Mouse (Mus musculus) heart, postnatal 14 days (tissue): Measurements from ENCODE around the gene Krba1. TPM values are rescaled to one million over a fixed set of nuclear protein-coding genes. Genes with fewer than 3 reads are reported as not detected.

Source experiments
- DNase-seq, 2 experiments: peaks; one replicate each; pipeline ENCODE4 v3.0.0; 2021 to 2022
- intact Hi-C: fragments of 180-260 bp; cut with DNase I; formaldehyde crosslinking; loops from one replicate; pipeline ENCODE4 v1.15.1; 2025
- long read RNA-seq, 2 experiments: library from polyadenylated mRNA; stranded (forward); transcript quantifications; one replicate each; pipeline ENCODE4 v2.0.0; 2021
- total RNA-seq, 2 experiments: library from RNA; stranded (reverse); gene quantifications; 2 replicates each; pipeline ENCODE4 v1.2.3; 2021

Gene Krba1
- total RNA-seq: 10 to 100 TPM; 24.9 to 26.5 TPM
- long read RNA-seq, experiment 1, full-length matches to known transcripts: 6 of 21 reads
- long read RNA-seq, experiment 1, partial matches to known transcripts: 5 of 21 reads
- long read RNA-seq, experiment 1, other reads (novel, unspliced or antisense): 10 of 21 reads
- long read RNA-seq, experiment 2, full-length matches to known transcripts: 6 of 26 reads
- long read RNA-seq, experiment 2, partial matches to known transcripts: 10 of 26 reads
- long read RNA-seq, experiment 2, other reads (novel, unspliced or antisense): 10 of 26 reads

GRCm38 (mm10) chr6:48395105-48396007, at the start of gene Krba1:
TSS of gene Krba1 (plus strand) at chr6:48395586.
- peak; percentile 78 to 84 for DNase-seq
- intact Hi-C loops: loop anchor here (5.0 kb wide), 2 partner anchors 107 to 218 kb away; no protein-coding TSS in a partner anchor

- intact Hi-C loops: no loop called here
These were observed 36.5 kb upstream of the Krba1 start for GRCm38 (mm10) chr6:48358897-48359296.

GRCm38 (mm10) chr6:48366322-48366996, 28.9 kb upstream of the Krba1 start:
- DNase-seq: no peak
- intact Hi-C loops: no loop called here

More at GRCm38 (mm10) chr6:48358897-48359296, 36.5 kb upstream of the Krba1 start:
- no peak for DNase-seq

GRCm38 (mm10) chr6:48388221-48388620, 7.2 kb upstream of the Krba1 start:
- intact Hi-C loops: no loop called here
- no peak for DNase-seq

- DNase-seq: no peak
- intact Hi-C loops: no loop called here
These were observed 1.6 kb upstream of the Krba1 start for GRCm38 (mm10) chr6:48393811-48394210.

GRCm38 (mm10) chr6:48396008-48396595, 716 bp downstream of the Krba1 start:
- intact Hi-C loops: loop anchor here (5.0 kb wide), 2 partner anchors 106 to 219 kb away; no protein-coding TSS in a partner anchor
- no peak for DNase-seq

- intact Hi-C loops: loop anchor here (5.0 kb wide), 2 partner anchors 106 to 219 kb away; no protein-coding TSS in a partner anchor
These were observed 1.3 kb downstream of the Krba1 start for GRCm38 (mm10) chr6:48396686-48397085.

GRCm38 (mm10) chr6:48397336-48397735, 1.9 kb downstream of the Krba1 start:
- peak in 1 of 2 experiments; percentile 55 for DNase-seq
- intact Hi-C loops: loop anchor here (5.0 kb wide), 2 partner anchors 105 to 220 kb away; no protein-coding TSS in a partner anchor

More at GRCm38 (mm10) chr6:48396686-48397085, 1.3 kb downstream of the Krba1 start:
- DNase-seq: no peak

GRCm38 (mm10) chr6:48399906-48400305, 4.5 kb downstream of the Krba1 start:
- intact Hi-C loops: loop anchor here (5.0 kb wide), 2 partner anchors 102 to 223 kb away; no protein-coding TSS in a partner anchor
- DNase-seq: no peak

GRCm38 (mm10) chr6:48404071-48404470, 8.7 kb downstream of the Krba1 start:
- DNase-seq: no peak
- intact Hi-C loops: no loop called here

- DNase-seq: no peak
- intact Hi-C loops: no loop called here
These were observed 14.4 kb downstream of the Krba1 start for GRCm38 (mm10) chr6:48409726-48410343.

GRCm38 (mm10) chr6:48410551-48410950, 15.2 kb downstream of the Krba1 start:
- intact Hi-C loops: no loop called here
- no peak for DNase-seq

GRCm38 (mm10) chr6:48411193-48412092, 16.1 kb downstream of the Krba1 start:
- intact Hi-C loops: no loop called here
- DNase-seq: no peak

GRCm38 (mm10) chr6:48412147-48412546, 16.8 kb downstream of the Krba1 start:
- intact Hi-C loops: no loop called here
- DNase-seq: no peak

- no peak for DNase-seq
- intact Hi-C loops: no loop called here
These were observed 17.3 kb downstream of the Krba1 start for GRCm38 (mm10) chr6:48412662-48413061.

GRCm38 (mm10) chr6:48413081-48413480, 17.7 kb downstream of the Krba1 start:
- no peak for DNase-seq
- intact Hi-C loops: no loop called here

GRCm38 (mm10) chr6:48414886-48415285, 19.5 kb downstream of the Krba1 start:
- intact Hi-C loops: no loop called here
- no peak for DNase-seq

GRCm38 (mm10) chr6:48415636-48416035, 20.2 kb downstream of the Krba1 start:
- intact Hi-C loops: no loop called here
- no peak for DNase-seq

GRCm38 (mm10) chr6:48416486-48416885, 21.1 kb downstream of the Krba1 start:
- DNase-seq: no peak
- intact Hi-C loops: no loop called here
